Mouse (Mus musculus): Measurements from ENCODE around the gene Dnal4.
"Not testable (repeated sequence)": the region's sequence is repeated elsewhere in the genome, so short reads cannot be mapped to it uniquely, and the experiment has no call there.

The Dnal4 gene

DNA sequence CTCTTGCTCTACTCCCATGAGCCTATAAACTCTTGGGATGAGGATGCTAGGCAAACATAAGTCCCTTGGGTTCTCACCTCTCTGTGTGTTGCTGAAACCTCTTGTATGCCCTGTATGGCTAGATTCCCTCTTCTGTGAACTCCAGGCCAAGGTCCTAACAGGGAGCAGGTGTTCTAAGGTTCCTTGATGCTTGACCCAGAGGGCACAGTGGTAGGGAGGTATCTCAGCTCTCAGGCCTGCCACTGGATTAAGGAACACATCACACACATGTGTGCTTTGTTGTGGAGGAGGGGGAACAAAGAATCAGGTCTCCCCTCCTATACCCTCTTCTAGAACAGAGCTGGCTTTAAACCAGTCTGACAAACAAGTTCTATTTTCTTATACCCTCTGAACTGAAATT, at the start of gene Dnal4:
TSS of gene Dnal4 (minus strand) at position 101 of the 400 bp plus-strand sequence.
- no peak for DNase-seq (ENCODE audit: low spot score in 2 of 2)

- no peak for DNase-seq (ENCODE audit: low spot score in 2 of 2)
These were observed 49.6 kb upstream of the Dnal4 start for GRCm38 (mm10) chr15:79827061-79827777.

DNA sequence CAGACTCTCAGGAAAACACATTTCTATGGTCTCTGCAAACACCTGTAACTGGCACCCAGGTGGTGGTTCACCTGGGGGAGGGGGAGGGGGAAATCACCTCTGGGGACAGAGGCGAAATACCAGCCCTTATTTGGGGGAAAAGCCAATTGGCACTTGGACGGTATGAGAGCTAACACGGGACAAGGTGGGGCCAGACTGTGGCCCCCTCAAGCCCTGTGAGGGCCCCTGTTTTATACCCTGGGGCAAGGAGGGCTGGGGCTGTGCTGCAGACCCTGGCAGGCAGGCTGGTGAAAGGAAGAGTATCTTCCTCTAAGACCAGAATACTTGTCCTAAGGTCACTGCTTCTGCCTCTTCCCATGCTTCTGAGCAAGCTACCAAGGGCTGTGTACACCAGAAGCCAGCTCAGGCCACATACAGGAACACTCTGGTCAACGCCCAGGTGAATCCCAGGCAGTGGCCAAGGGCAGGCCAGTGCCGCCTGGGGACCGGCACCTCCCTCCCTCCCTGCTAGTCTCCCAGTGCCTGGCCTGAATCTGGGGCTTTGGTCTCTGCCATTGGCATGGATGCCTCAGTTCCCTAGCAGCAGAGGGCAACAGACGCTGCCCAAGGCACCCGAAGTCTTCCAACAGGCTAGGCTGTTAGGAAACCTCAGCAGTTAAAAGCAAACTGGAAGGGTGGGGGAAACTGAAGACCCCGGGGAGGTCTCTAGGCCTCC, 48.7 kb upstream of the Dnal4 start:
- DNase-seq (ENCODE audit: low spot score in 2 of 2), result no peak

GRCm38 (mm10) chr15:79825146-79825825, 47.6 kb upstream of the Dnal4 start:
- no peak for DNase-seq (ENCODE audit: low spot score in 2 of 2)

DNA sequence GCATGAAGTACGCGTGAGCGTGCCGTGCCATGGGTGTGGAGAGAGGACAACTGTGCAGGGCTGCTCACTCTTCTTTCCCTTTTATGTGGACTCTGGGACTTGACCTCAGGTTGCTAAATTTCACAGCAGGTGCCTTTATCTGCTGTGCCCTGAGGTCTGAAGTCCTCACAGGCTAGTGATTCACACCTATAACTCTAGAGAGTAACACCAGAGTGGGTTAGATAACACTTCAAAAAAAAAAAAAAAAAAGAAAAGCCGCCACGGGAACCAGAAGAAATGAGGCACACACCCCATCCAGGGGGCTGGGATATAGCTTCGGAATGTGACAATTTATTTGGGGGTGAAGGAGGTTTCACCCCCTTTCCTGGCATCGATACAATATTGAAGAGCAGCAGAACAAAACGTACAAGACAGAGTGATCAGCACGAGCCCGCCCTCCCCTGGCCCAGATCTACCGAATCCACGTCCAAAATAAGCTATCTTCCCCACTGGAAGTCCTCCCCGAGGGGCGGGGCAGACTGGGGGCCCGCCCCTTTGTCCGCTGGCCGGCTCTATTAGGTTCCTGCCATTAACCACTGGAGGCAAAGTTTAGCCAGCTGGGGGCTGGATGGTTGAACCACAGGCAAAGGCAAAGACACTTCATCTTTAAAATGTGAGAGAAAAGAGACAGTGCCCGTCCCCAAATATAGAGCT, 46.1 kb upstream of the Dnal4 start:
- no peak for DNase-seq (ENCODE audit: low spot score in 2 of 2)

- DNase-seq (ENCODE audit: low spot score in 2 of 2), result no peak
These were observed 44.9 kb upstream of the Dnal4 start for GRCm38 (mm10) chr15:79822265-79823199.

DNA sequence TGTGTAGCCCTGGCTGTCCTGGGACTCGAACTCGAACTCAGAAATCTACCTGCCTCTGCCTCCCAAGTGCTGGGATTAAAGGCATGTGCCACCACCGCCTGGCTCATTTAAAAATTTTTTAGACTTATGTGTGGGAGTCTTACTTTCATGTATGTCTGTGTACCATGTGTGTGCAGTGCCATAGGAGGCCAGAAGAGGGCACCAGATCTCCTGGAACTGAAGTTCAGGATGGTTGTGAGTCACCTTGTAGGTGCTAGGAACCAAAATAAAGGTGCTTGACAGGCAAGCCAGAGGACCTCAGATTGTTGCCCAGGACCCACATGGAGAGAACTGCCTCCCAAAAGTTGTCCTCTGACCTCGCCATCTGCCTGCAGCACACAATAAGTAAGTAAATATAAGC, 40.7 kb upstream of the Dnal4 start:
- no peak for DNase-seq (ENCODE audit: low spot score in 2 of 2)

- no peak for DNase-seq (ENCODE audit: low spot score in 2 of 2)
These were observed 36.1 kb upstream of the Dnal4 start for GRCm38 (mm10) chr15:79813666-79814258.

GRCm38 (mm10) chr15:79812840-79813239, 35.2 kb upstream of the Dnal4 start:
- DNase-seq (ENCODE audit: low spot score in 2 of 2), result not testable (repeated sequence)

DNA sequence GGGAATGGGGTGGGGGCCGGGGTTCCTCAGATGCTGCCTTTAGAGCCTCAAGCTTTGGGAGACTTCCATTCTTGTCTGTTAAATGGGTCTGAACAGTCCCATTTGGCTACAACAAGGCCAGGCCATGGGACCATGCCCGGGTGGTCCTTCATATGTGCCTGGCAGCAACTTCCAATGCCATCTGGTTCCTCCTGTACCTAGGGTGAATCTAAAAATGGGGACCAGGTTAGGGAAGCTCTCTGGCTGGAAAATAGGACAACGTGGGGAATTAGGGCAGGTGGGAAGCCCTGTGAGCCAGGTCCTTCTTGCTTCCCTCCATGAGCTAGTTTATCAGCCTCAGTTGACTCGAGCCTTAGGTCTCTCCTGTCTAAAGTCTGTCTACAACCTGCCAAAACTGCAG, 33.3 kb upstream of the Dnal4 start:
- DNase-seq (ENCODE audit: low spot score in 2 of 2), result no peak

DNA sequence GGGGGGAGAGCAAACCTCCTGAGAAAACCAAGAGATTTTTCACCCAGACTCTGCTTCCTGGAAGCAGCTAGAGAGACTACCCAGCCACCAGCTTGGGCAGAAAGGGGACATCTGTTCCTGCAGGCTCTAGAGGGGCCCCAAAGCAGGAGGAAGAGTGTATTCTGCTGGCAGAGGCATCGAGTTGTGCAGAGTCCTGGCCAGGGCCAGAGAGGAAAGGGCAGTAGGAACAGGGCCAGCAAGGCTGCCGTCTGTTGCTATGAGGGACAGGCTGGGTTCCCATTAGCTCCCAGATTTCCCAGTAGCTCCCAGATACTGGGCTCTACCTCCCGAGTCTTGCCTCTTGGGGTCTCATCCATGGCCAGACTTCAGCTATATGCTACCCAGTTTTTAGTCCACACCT, 32.4 kb upstream of the Dnal4 start:
- peak in 1 of 2 experiments; percentile 56 for DNase-seq (ENCODE audit: low spot score in 2 of 2)

DNA sequence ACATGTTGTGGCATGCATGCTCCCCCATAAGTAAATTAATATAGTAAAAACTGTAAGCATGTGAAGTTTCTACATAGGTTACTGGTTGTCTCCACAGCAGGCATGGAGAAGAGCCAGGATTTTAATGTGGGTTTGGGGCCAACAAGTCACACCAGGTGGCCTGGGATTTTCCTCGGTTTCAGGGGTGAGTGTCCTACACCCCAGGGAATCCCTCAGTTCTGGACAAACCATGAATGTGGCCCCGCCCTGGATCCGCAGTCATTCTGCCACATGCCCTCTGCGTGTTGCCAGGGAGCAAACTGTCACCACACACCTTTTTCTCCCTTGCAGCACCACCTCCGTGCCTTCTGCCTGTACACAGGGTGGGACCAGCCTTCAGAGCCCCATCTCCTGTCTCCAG, 31.0 kb upstream of the Dnal4 start:
- no peak for DNase-seq (ENCODE audit: low spot score in 2 of 2)

DNA sequence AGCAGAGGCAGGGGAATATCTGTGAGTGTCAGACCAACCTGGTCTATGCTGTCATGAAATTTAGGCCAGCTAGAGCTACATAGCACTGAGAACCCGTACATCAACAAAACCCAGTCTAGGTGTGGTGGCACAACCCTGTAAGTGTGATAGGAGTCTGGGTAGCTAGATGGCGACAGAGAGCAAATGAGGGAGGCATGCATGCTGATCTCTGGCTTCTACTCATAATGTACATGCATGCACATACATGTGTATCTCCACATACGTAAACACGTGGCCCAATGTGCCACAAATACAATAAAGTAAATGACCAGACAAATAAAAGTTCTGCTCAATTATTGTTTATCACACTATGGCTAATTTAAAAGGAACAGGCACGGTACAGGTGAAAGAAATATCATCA, 30.5 kb upstream of the Dnal4 start:
- peak in 1 of 2 experiments; percentile 62 for DNase-seq (ENCODE audit: low spot score in 2 of 2)

- DNase-seq (ENCODE audit: low spot score in 2 of 2), result no peak
These were observed 29.4 kb upstream of the Dnal4 start for GRCm38 (mm10) chr15:79807050-79807449.

DNA sequence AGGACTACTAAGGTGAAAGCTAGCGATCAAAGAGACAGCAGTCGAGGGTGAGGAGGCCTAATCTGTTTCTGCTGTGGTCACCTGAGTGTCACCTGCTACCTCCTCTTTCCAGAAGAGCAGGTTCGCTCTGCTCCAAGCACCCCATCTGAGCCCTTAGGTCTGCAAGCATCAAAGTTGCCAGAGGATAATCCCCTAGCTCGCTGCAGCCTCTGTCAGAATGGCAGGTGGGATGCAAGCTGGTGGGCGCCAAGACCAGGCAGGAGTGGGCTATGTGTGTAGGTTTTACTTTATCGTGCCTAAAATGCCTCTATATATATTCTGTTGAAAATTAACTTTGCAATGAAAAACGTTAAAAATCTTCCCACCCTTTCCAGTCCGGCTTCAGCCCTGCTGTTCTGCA, 27.6 kb upstream of the Dnal4 start:
- DNase-seq (ENCODE audit: low spot score in 2 of 2), result no peak

DNA sequence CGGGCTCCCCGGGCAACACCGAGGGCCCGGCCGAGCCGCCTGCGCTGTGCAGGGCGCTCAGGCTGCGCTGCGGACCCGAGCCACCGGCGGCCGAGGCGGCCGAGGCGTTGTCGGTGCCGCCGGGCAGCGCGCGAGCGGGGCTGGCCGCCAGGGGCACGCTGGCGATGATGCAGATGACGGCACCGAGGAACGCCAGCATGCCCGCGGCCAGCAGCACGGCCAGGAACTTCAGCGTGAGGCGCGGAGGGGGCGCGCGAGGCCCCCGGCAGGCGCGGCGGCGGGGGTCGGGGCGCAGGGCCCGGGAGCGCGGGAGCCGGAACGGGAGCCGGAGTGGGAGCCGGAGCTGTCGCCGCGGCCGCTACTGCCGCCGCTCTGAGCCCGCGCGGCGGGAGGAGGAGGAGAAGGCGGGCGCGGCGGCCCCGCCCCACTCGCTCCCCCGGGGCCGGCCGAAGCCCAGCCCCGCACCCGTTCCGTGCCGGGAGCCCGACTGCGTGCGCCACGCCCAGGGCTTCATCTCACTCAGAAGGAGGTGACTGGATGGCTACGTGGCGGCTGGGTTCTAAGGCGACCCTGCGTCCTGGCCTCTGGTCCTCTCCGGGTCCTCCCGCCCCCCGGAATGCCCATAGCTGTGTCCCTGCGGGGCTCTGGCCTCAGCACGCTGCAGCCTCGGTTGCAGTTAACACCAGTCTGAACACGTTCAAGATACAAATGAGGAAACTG, 26.9 kb upstream of the Dnal4 start, which contains the start of gene Nptxr:
TSS of gene Nptxr (minus strand) at position 415 of the 720 bp plus-strand sequence.
- DNase-seq (ENCODE audit: low spot score in 2 of 2), result peak in 1 of 2 experiments; percentile 64

- DNase-seq (ENCODE audit: low spot score in 2 of 2), result no peak
These were observed 26.1 kb upstream of the Dnal4 start for GRCm38 (mm10) chr15:79803533-79804351.

DNA sequence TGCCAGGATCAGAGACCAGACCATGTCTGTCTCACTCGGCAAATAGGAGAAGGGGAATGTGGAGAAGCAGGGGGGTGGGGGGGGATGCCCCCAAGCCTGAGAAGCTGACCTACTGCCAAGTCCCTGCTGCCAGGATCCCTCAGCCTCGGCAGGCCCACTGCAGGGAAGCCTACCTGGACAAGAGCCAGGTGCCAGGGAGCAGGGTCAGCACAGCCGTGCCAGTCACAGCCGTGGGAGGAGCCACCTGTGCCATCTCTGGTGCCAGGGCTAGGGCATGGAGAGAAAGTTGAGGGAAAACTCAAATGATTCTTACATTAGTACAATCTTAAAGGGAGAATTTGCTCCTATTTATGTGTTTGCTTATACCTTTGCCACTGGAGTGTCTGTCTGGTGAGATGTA, 24.7 kb upstream of the Dnal4 start:
- peak in 1 of 2 experiments; percentile 53 for DNase-seq (ENCODE audit: low spot score in 2 of 2)

DNA sequence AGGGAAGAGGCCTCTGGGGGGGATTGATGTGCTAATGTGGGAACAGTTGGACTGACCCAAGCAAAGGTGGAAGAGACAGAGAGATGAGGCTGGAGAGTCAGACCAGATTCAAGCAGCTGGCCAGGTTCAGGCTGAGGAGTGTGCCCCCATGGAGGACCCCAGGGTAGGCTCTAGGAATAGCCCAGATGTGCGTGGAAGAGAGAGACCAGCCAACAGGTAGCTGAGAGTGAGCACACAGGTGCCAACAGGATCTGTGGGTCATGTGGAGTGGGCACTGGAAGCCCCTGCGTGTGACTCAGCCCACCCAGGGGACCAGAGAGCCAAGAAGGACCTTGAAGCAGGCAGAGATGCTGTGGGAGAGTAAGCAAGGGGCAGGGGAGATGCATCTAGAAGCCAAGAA, 24.0 kb upstream of the Dnal4 start:
- DNase-seq (ENCODE audit: low spot score in 2 of 2), result no peak

Data from cerebellum, postnatal 4 days (tissue).